Mouse (Mus musculus) forebrain, postnatal 0 days (tissue): ENCODE data around the gene Mapkap1. TPM values are rescaled to one million over a fixed set of nuclear protein-coding genes. Genes with fewer than 3 reads are reported as not detected.
A peak's percentile ranks its signal among the peaks of the same experiment; 100 is the strongest.
"Not testable (repeated sequence)": the region's sequence is repeated elsewhere in the genome, so short reads cannot be mapped to it uniquely, and the experiment has no call there.

ENCODE experiments used
- ATAC-seq: fragments of 200-750 bp; cut with Nextera tagmentation; 2 replicates; pipeline ENCODE4 v1.8.0; 2017; ENCODE audit warnings: mild to moderate bottlenecking, moderate library complexity
- DNase-seq: peaks from one replicate; pipeline ENCODE4 v3.0.0-alpha.2; 2015
- H3K27ac ChIP-seq: fragments of 300-500 bp; sonication (generic); 2 replicates; pipeline ENCODE4 v1.5.1; 2014; ENCODE audit warnings: low read depth, mild to moderate bottlenecking, antibody characterized with exemption, low read length, moderate library complexity, mixed read lengths
- H3K27me3 ChIP-seq: fragments of 300-500 bp; sonication (generic); 2 replicates; pipeline ENCODE4 v1.6.1; 2014; ENCODE audit warnings: mild to moderate bottlenecking, low read length, mixed read lengths; ENCODE audit not compliant: insufficient read depth
- H3K36me3 ChIP-seq: fragments of 300-500 bp; sonication (generic); 2 replicates; pipeline ENCODE4 v1.6.1; 2014; ENCODE audit warnings: mild to moderate bottlenecking, moderate library complexity; ENCODE audit not compliant: insufficient read depth
- H3K4me1 ChIP-seq: fragments of 300-500 bp; sonication (generic); 2 replicates; pipeline ENCODE4 v1.6.1; 2014; ENCODE audit warnings: antibody characterized with exemption; ENCODE audit not compliant: insufficient read depth
- H3K4me2 ChIP-seq: fragments of 300-500 bp; sonication (generic); 2 replicates; pipeline ENCODE4 v1.6.1; 2014; ENCODE audit warnings: low read depth, mild to moderate bottlenecking, moderate library complexity
- H3K4me3 ChIP-seq: fragments of 300-500 bp; sonication (generic); 2 replicates; pipeline ENCODE4 v1.5.1; 2014; ENCODE audit warnings: low read depth, low read length, mixed read lengths
- H3K9ac ChIP-seq: fragments of 300-500 bp; sonication (generic); 2 replicates; pipeline ENCODE4 v1.6.1; 2014; ENCODE audit warnings: mild to moderate bottlenecking
- H3K9me3 ChIP-seq: fragments of 300-500 bp; sonication (generic); 2 replicates; pipeline ENCODE4 v1.6.1; 2016; ENCODE audit warnings: low read length
- CTCF ChIP-seq: sonication (generic); IDR thresholded peaks from 2 replicates; pipeline ENCODE4 v1.5.1; 2016; ENCODE audit warnings: antibody characterized with exemption, control low read depth, low read depth
- WGBS: fragments of 180-500 bp; shearing (Covaris S2); extraction: QIAGEN DNeasy Blood & Tissue Kit; methylation state at CpG from one replicate; pipeline ENCODE4 v1.1.7; 2014; 5-methylcytosine and 5-hydroxymethylcytosine counted together
- polyA plus RNA-seq: library from polyadenylated mRNA; unstranded; fragments of >200 nt; fragmentation: Nextera tagmentation; extraction: Ambion mirVana; gene quantifications from 2 replicates; pipeline ENCODE4 v1.2.1, GENCODE M21; 2015
- total RNA-seq: library from RNA; depleted of rRNA; stranded (reverse); fragments of >200 nt; gene quantifications from 2 replicates; pipeline ENCODE4 v1.2.3, GENCODE M21; 2014

Gene Mapkap1
- total and polyA plus RNA-seq, 2 experiments from 2014 or later = 102 TPM

DNA sequence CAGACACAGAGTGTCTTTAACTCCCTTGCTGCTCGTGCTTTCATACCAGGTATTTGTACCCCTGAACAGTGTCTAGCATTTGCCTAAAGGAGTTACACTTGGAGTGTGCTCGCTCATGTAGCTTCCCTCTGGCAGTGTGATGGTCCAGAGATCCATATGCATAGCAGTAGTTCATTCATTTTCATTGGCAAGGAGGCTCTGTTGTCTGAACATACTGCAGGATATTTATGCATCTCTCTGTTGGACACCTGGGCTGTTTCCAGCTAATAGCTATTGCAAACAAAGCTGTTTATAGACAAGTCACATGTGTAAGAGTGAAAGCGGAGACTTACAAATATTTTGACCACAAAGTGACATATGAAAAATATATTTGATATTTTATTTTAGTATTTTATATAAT, 67.2 kb downstream of the Mapkap1 start:
- H3K27ac ChIP-seq = no peak overlapping the region
- H3K4me2 ChIP-seq = no peak overlapping the region
- ATAC-seq (no peak), DNase-seq (no peak)
- no peak for TF ChIP-seq CTCF
- WGBS = 41% methylated on average over 3 of the region's 3 CpGs
- H3K4me1 ChIP-seq = no peaks in the 10 kb centered on the region
- no peaks in the 10 kb centered on the region for H3K36me3 ChIP-seq
- no peaks in the 10 kb centered on the region for H3K27me3 ChIP-seq
- H3K9ac ChIP-seq = no peak overlapping the region
- H3K4me3 ChIP-seq = no peak overlapping the region
- no peaks in the 10 kb centered on the region for H3K9me3 ChIP-seq

DNA sequence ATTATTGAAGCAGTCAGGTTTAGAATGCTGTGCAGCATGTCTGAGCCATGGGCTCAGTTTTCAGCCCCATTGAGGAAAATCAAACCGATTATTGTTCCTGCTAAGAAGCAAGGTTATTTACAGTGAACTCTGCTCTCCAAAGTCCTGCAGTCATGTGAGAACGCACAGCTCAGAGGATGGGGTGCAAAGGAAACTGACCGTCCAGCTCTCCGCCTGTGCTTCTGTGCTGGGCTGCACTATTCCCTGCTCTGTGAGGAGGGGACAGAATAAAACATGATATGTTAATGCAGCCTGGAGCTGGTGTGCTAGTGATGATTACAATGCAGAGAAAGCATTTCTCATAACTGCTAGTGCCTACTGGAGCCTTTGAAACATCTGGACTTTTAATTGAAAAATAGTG, 74.8 kb downstream of the Mapkap1 start:
- WGBS = 27% methylated on average over 4 of the region's 4 CpGs
- Histone ChIP-seq H3K27ac (no peak overlapping the region), H3K4me1 (no peaks in the 10 kb centered on the region)

DNA sequence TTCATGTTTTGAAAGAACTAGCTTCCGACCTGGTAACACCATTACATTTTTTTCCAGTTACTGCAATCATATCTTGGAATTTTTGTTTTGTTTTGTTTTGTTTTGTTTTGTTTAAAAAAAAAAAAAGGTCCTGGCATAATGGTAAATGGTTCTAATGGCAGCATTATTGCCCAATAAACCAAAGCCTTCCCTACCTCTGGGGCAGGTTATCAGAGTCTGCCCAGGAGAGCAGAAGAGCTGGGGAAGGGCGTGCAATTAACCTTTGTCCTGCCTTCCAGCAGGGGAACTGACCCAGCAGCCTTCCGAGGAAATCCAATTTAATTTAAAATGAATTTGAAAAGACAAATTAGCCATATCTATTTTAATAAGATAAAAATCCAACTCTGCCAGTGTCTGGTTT, 75.5 kb downstream of the Mapkap1 start:
- Histone ChIP-seq H3K36me3 (no peaks in the 10 kb centered on the region), H3K9me3 (no peaks in the 10 kb centered on the region), H3K27ac (no peak overlapping the region), H3K4me2 (no peak overlapping the region), H3K4me1 (no peaks in the 10 kb centered on the region), H3K9ac (no peak overlapping the region), H3K27me3 (no peaks in the 10 kb centered on the region), H3K4me3 (no peak overlapping the region)
- WGBS = 60% methylated on average over 3 of the region's 3 CpGs
- DNase-seq (no peak), ATAC-seq (no peak)
- no peak for TF ChIP-seq CTCF

More for the DNA sequence above, 74.8 kb downstream of the Mapkap1 start:
- Histone ChIP-seq H3K36me3 (no peaks in the 10 kb centered on the region), H3K4me3 (no peak overlapping the region), H3K4me2 (no peak overlapping the region), H3K9ac (no peak overlapping the region), H3K27me3 (no peaks in the 10 kb centered on the region), H3K9me3 (no peaks in the 10 kb centered on the region)
- no peak for DNase-seq
- no peak for TF ChIP-seq CTCF
- no peak for ATAC-seq

DNA sequence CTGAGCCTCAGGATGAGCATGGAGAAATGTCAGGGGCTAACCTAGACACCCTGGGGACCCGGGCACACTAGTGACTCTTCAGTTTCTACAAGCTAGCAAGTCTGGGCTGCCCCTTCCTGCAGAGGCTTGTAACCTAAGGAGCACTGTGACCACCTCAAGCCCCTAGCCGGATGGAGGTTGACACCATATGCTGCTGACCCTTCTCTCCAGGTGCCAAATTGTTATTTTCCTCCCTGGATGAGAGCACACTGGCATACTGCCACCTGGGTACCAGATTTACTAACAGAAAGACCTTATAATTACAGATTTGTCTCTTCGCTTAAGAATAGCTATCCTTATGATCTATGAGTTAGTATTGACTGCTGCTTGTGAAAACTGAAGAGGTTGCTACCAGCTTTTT, 76.0 kb downstream of the Mapkap1 start:
- TF ChIP-seq CTCF = no peak
- H3K36me3 ChIP-seq = no peaks in the 10 kb centered on the region
- no peak overlapping the region for H3K9ac ChIP-seq
- no peak overlapping the region for H3K4me3 ChIP-seq
- H3K4me2 ChIP-seq = no peak overlapping the region
- H3K27ac ChIP-seq = no peak overlapping the region
- H3K27me3 ChIP-seq = no peaks in the 10 kb centered on the region
- no peaks in the 10 kb centered on the region for H3K4me1 ChIP-seq
- 77% methylated on average over 3 of the region's 3 CpGs for WGBS
- no peaks in the 10 kb centered on the region for H3K9me3 ChIP-seq
- ATAC-seq (no peak), DNase-seq (no peak)

DNA sequence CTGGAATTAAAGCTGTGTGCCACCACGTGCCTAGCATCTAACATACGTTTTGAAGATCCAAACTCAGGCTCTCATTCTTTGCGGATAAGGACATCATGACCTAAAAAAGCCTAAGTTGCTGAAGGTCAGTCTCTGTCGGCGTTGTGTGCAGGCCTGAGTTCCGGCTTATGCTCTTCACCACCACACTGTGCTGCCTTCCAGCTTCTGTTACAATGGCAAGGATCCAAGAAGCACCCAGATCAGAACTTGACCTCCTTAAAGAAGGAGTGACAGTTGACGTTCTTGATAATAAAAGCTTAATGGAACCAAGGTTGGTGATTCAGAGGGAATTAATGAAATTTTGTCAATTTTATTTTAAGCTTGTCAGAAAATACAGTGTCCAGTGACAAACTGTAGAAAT, 80.7 kb downstream of the Mapkap1 start:
- H3K4me3 ChIP-seq = no peak overlapping the region
- 84% methylated on average over 7 of the region's 7 CpGs for WGBS
- TF ChIP-seq CTCF = no peak
- H3K9me3 ChIP-seq = no peaks in the 10 kb centered on the region
- no peaks in the 10 kb centered on the region for H3K36me3 ChIP-seq
- ATAC-seq = no peak
- no peaks in the 10 kb centered on the region for H3K27me3 ChIP-seq
- H3K9ac ChIP-seq = no peak overlapping the region
- H3K4me1 ChIP-seq = no peaks in the 10 kb centered on the region
- DNase-seq = no peak
- no peak overlapping the region for H3K27ac ChIP-seq
- H3K4me2 ChIP-seq = no peak overlapping the region

DNA sequence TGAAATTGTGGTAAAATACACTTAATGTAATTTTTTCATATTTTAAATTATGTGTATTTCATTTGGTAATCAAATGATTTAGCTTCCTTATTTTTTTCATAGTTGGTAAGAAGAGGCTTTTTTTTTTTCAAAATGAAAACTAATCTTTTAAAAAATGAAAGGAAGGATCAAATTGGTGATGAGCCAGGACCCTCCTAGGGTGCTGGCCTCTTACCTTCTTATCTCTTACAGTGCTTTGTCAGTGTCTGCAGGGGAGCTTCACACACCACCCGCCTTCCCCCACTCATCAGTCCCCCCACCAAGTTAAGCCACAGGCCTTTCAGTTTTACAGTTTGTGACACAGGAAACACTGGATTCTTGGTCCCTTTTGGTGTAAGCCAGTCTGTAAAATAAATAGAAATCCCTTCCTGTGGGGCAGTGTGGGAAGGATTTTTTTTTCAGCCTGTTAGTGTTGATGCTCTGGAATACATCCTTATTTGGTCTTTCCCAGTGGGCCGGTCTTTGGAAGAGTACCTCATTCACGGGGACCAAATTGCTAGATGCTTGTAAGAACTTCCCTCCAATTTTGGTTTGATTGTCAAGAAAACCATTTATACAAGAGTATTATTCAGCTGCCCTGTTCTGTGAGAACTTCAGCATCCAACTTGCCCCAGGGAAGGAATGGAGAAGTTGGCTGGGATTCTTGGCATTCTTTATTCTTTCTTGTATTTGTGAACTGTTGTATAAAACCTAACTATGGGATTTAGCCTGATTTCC, 97.6 kb downstream of the Mapkap1 start:
- no peak overlapping the region for H3K9ac ChIP-seq
- ATAC-seq (no peak; the same call in 1 of the 2 replicates), DNase-seq (peak; percentile 46)
- no peak overlapping the region for H3K27ac ChIP-seq
- H3K4me1 ChIP-seq = no peaks in the 10 kb centered on the region
- H3K36me3 ChIP-seq = peaks cover 7% of the 10 kb centered on the region; the same call in 1 of the 2 replicates
- no peak overlapping the region for H3K4me2 ChIP-seq
- 17% methylated on average over 3 of the region's 3 CpGs for WGBS
- H3K27me3 ChIP-seq = no peaks in the 10 kb centered on the region
- TF ChIP-seq CTCF = no peak
- H3K4me3 ChIP-seq = no peak overlapping the region
- no peaks in the 10 kb centered on the region for H3K9me3 ChIP-seq

DNA sequence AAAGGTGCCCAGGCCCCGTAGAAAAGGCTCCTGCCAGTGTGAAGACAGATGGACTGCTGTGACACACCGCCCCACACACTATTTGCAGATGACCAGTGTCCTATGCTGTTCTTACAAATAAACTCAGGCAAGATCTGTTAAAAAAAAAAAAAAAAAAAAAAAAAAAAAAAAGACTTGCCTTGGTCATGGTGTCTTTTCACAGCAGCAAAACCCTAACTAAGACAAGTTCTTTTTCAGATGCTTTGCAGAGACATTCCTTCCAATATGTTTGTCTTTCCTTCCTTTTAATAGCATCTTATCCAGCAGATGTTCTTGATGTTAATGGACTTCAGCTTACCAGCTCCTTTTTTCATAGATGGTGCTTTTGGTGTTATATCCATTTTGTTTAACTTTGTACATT, 99.6 kb downstream of the Mapkap1 start:
- DNase-seq = not testable (repeated sequence)
- WGBS = 100% methylated on average over 2 of the region's 2 CpGs

More for the DNA sequence above, 99.6 kb downstream of the Mapkap1 start:
- not testable (repeated sequence) for H3K4me2 ChIP-seq, H3K36me3 ChIP-seq, H3K9ac ChIP-seq, H3K4me3 ChIP-seq, H3K27ac ChIP-seq, H3K9me3 ChIP-seq, ATAC-seq, H3K27me3 ChIP-seq, H3K4me1 ChIP-seq
